Mouse (Mus musculus) liver, postnatal 0 days (tissue): Measurements from ENCODE around the gene Naa30. TPM values are rescaled to one million over a fixed set of nuclear protein-coding genes. Genes with fewer than 3 reads are reported as not detected.

Source experiments
- ATAC-seq: fragments of 200-750 bp; cut with Nextera tagmentation; 2 replicates; pipeline ENCODE4 v1.8.0; 2017; ENCODE audit warnings: mild to moderate bottlenecking, moderate library complexity
- DNase-seq: peaks from one replicate; pipeline ENCODE4 v3.0.0-alpha.2; 2016
- H3K27ac ChIP-seq: fragments of 300-500 bp; sonication (generic); 2 replicates; pipeline ENCODE4 v1.5.1; 2014; ENCODE audit warnings: antibody characterized with exemption, moderate library complexity, mild to moderate bottlenecking, low read depth
- H3K27me3 ChIP-seq: fragments of 300-500 bp; sonication (generic); 2 replicates; pipeline ENCODE4 v1.6.1; 2014; ENCODE audit warnings: low read length, control low read depth, mixed read lengths; ENCODE audit not compliant: insufficient read depth
- H3K36me3 ChIP-seq: fragments of 300-500 bp; sonication (generic); replicated peaks from 2 replicates; pipeline ENCODE4 v1.6.1; 2014; ENCODE audit warnings: mild to moderate bottlenecking, control low read depth, low read length, moderate library complexity, mixed read lengths; ENCODE audit not compliant: insufficient read depth
- H3K4me1 ChIP-seq: fragments of 300-500 bp; sonication (generic); 2 replicates; pipeline ENCODE4 v1.6.1; 2014; ENCODE audit warnings: antibody characterized with exemption, mild to moderate bottlenecking, control low read depth; ENCODE audit not compliant: insufficient read depth
- H3K4me2 ChIP-seq: fragments of 300-500 bp; sonication (generic); 2 replicates; pipeline ENCODE4 v1.6.1; 2014; ENCODE audit warnings: low read depth, mild to moderate bottlenecking, low read length, moderate library complexity, mixed read lengths
- H3K4me3 ChIP-seq: fragments of 300-500 bp; sonication (generic); 2 replicates; pipeline ENCODE4 v1.5.1; 2014; ENCODE audit warnings: low read depth, low read length
- H3K9ac ChIP-seq: fragments of 300-500 bp; sonication (generic); replicated peaks from 2 replicates; pipeline ENCODE4 v1.6.1; 2014; ENCODE audit warnings: mild to moderate bottlenecking, moderate library complexity
- H3K9me3 ChIP-seq: fragments of 300-500 bp; sonication (generic); 2 replicates; pipeline ENCODE4 v1.6.1; 2016; ENCODE audit warnings: mild to moderate bottlenecking, control low read depth, low read length, mixed read lengths
- CTCF ChIP-seq: sonication (generic); IDR thresholded peaks from 2 replicates; pipeline ENCODE4 v1.5.1; 2016; ENCODE audit warnings: antibody characterized with exemption, low read depth
- EP300 ChIP-seq: IDR thresholded peaks from 2 replicates; pipeline ENCODE4 v1.6.1; 2016; ENCODE audit warnings: antibody characterized with exemption, low read depth, mild to moderate bottlenecking
- WGBS: fragments of 180-500 bp; shearing (Covaris S2); extraction: QIAGEN DNeasy Blood & Tissue Kit; methylation state at CpG from one replicate; pipeline ENCODE4 v1.1.7; 2014; ENCODE audit not compliant: insufficient replicate concordance; 5-methylcytosine and 5-hydroxymethylcytosine counted together
- polyA plus RNA-seq: library from polyadenylated mRNA; unstranded; fragments of >200 nt; fragmentation: Nextera tagmentation; extraction: Ambion mirVana; gene quantifications from 2 replicates; pipeline ENCODE4 v1.2.1, GENCODE M21; 2015

The Naa30 gene
- polyA plus RNA-seq, 1 experiment from 2014 or later = 3.4 TPM

GRCm38 (mm10) chr14:49221771-49222170, 49.7 kb downstream of the Naa30 start:
- Histone ChIP-seq H3K9me3 (no peaks in the 10 kb centered on the region), H3K27me3 (no peaks in the 10 kb centered on the region), H3K4me1 (no peaks in the 10 kb centered on the region), H3K36me3 (no peaks in the 10 kb centered on the region), H3K4me2 (no peak overlapping the region), H3K4me3 (no peak overlapping the region), H3K27ac (no peak overlapping the region), H3K9ac (no peak overlapping the region)
- TF ChIP-seq CTCF = no peak
- TF ChIP-seq EP300 = no peak
- ATAC-seq (no peak), DNase-seq (no peak)
- 60% methylated on average over 2 of the region's 2 CpGs for WGBS

DNA sequence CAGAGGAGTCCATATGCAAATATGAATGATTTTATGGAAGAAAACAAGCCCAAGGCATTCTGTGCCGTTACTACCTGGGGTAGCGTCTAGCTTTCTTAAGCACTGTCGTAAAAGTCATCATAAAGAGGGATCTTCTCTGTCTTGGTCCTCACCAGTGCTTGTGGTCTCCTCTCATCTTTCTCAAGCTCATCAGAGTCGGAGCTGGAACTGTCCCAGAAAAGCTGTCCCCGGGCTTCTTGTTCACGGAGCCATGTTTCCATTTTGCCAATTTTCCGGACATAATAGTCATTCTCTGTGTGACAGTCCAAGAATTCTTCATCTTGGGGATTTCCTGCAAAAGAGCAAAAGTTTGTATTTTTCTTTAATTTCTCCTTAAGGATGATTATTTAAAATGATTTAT, 54.4 kb downstream of the Naa30 start:
- 80% methylated on average over 7 of the region's 7 CpGs for WGBS
- H3K9me3 ChIP-seq = no peaks in the 10 kb centered on the region
- H3K36me3 ChIP-seq = no peaks in the 10 kb centered on the region
- H3K27ac ChIP-seq = no peak overlapping the region
- no peak overlapping the region for H3K4me2 ChIP-seq
- H3K4me1 ChIP-seq = no peaks in the 10 kb centered on the region
- DNase-seq (no peak), ATAC-seq (no peak)
- H3K9ac ChIP-seq = no peak overlapping the region
- no peaks in the 10 kb centered on the region for H3K27me3 ChIP-seq
- no peak overlapping the region for H3K4me3 ChIP-seq
- TF ChIP-seq CTCF = no peak
- no peak for TF ChIP-seq EP300

- TF ChIP-seq CTCF (no peak), EP300 (no peak)
- H3K9me3 ChIP-seq = no peaks in the 10 kb centered on the region
- H3K36me3 ChIP-seq = no peaks in the 10 kb centered on the region
- H3K27ac ChIP-seq = no peak overlapping the region
- DNase-seq = peak; percentile 18
- WGBS = 76% methylated on average over 11 of the region's 11 CpGs
- H3K9ac ChIP-seq = no peak overlapping the region
- no peaks in the 10 kb centered on the region for H3K27me3 ChIP-seq
- H3K4me2 ChIP-seq = no peak overlapping the region
- H3K4me1 ChIP-seq = no peaks in the 10 kb centered on the region
- no peak for ATAC-seq
- H3K4me3 ChIP-seq = no peak overlapping the region
Observed at GRCm38 (mm10) chr14:49226986-49227385, 55.0 kb downstream of the Naa30 start.

- WGBS = 88% methylated on average over 3 of the region's 3 CpGs
- Histone ChIP-seq H3K27me3 (no peaks in the 10 kb centered on the region), H3K36me3 (no peaks in the 10 kb centered on the region), H3K27ac (no peak overlapping the region), H3K4me2 (no peak overlapping the region), H3K9ac (no peak overlapping the region), H3K4me1 (no peaks in the 10 kb centered on the region), H3K4me3 (no peak overlapping the region), H3K9me3 (no peaks in the 10 kb centered on the region)
- TF ChIP-seq EP300 (no peak), CTCF (no peak)
- DNase-seq (no peak), ATAC-seq (no peak)
Observed at GRCm38 (mm10) chr14:49231845-49232244, 59.8 kb downstream of the Naa30 start.

DNA sequence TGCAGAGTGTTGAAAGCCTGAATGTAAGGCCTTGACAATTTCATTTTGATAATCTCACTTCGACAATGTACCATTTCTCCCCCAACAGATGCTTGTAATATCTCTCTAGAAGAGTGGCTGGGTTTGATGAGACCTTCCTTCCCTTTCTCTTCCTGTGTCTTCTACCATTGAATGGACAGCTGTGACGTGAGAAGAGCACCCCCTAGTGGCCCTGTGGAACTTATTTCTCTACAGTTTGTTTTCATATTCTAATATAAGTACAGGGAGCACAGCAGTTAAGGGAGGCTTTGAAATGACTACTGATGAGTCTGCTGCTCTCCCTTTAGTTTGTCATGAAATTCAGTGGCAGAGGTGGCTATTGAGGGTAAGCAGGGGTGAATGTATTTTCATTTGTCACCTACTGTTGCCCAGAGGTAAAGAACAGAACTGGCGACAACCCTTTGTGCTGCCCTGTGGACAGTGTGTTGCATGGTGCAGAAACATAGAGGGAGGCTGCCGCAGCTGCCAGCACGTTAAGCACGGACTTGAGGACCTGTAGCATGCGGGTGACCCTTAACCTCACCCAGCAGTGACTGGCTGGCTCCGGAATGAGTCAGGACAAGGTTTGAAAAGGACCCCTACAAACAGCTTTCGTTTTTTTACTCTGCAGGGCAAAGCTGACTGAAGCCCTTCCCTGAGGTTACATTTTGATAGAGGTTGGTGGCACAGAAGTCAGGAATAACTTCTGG, 62.9 kb downstream of the Naa30 start:
- H3K9me3 ChIP-seq = no peaks in the 10 kb centered on the region
- H3K36me3 ChIP-seq = no peaks in the 10 kb centered on the region
- no peaks in the 10 kb centered on the region for H3K4me1 ChIP-seq
- DNase-seq (peak; percentile 55), ATAC-seq (no peak)
- no peak overlapping the region for H3K27ac ChIP-seq
- H3K27me3 ChIP-seq = no peaks in the 10 kb centered on the region
- TF ChIP-seq CTCF = peak; percentile 83
- no peak for TF ChIP-seq EP300
- H3K4me2 ChIP-seq = no peak overlapping the region
- WGBS = 36% methylated on average over 9 of the region's 9 CpGs
- no peak overlapping the region for H3K4me3 ChIP-seq
- no peak overlapping the region for H3K9ac ChIP-seq

- H3K27ac ChIP-seq = no peak overlapping the region
- 28% methylated on average over 11 of the region's 11 CpGs for WGBS
- no peak overlapping the region for H3K4me3 ChIP-seq
- ATAC-seq (peak; percentile 44; the same call in 1 of the 2 replicates), DNase-seq (peak; percentile 51)
- no peak overlapping the region for H3K4me2 ChIP-seq
- H3K36me3 ChIP-seq = no peaks in the 10 kb centered on the region
- TF ChIP-seq CTCF (peak; percentile 81), EP300 (no peak)
- no peaks in the 10 kb centered on the region for H3K4me1 ChIP-seq
- no peaks in the 10 kb centered on the region for H3K27me3 ChIP-seq
- H3K9ac ChIP-seq = no peak overlapping the region
- no peaks in the 10 kb centered on the region for H3K9me3 ChIP-seq
Observed at GRCm38 (mm10) chr14:49238206-49238605, 66.2 kb downstream of the Naa30 start.

Other genes with a start within 250 kb of the Naa30 start
- gene Ap5m1, start 106.1 kb upstream of the Naa30 start, polyA plus RNA-seq = 7.8 TPM in 2 replicates
- 11.8 and 12.6 TPM in 2 replicates for gene Exoc5, start 105.6 kb upstream of the Naa30 start, polyA plus RNA-seq
- gene ccdc198, start 73.2 kb downstream of the Naa30 start, polyA plus RNA-seq = 0.46 and 1.5 TPM in 2 replicates